Mouse (Mus musculus): Measurements from ENCODE around the gene B4galt1. TPM values are rescaled to one million over a fixed set of nuclear protein-coding genes. Genes with fewer than 3 reads are reported as not detected.
A peak's percentile ranks its signal among the peaks of the same experiment; 100 is the strongest.

Gene B4galt1
- polyA plus RNA-seq, 2 experiments: 14.3 to 30.3 TPM

DNA sequence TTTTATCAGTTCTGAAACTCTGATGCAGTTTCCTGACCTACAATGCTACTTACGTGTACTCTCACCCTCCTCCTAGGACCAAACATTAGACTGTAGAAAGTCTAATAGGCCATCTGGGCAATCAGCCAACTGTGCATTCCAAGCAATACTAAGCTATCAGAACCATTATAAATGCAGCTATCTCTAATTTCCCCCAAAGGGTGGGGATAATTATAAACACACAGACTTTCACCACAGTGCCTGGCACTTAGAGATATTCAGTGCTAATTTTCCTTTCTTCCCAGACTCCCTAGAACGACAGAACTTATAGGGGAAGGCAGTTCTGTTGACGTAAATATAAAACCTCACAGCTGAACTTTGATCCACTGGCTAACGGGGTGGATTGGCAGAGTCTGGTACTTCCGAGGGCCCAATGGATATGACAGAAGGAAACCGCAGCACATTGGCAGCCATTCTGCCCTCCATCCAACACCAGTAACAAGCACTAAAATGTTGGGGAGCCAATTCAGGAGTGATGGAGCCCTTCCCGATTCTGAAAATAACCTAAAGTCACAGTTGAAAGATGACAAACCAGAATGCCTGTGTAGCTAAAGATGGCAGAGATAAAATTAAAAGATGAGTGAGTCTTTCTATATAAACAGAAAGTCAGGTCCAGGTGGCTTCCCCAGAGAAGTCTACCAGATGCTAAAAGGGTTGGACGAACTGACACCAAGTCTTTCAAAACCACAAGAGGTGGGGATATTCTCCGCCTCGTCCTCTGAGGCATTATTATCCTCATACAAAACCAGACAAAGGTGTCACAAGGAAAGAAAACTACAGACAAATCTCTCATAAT lies 16.1 kb downstream of the B4galt1 start:
- Histone ChIP-seq H3K27me3 (ENCODE audit: control insufficient read depth, insufficient read depth, low read length) (no peaks in the 10 kb centered on the region), H3K4me1 (replicated peaks; ENCODE audit: control insufficient read depth in 2 of 2, insufficient read depth in 2 of 2, low read length in 1 of 2) (peaks cover 27 to 35% of the 10 kb centered on the region in 2 experiments), H3K9me3 (ENCODE audit: control insufficient read depth, low read length) (no peaks in the 10 kb centered on the region), H3K27ac (peak overlapping the region; percentile 12; the same call in 1 of the 2 replicates), H3K9ac (replicated peaks) (no peak overlapping the region), H3K4me3 (ENCODE audit: insufficient read depth in 1 of 2, low read depth in 2 of 2, low read length in 2 of 2) (no peak overlapping the region), H3K36me3 (replicated peaks; ENCODE audit: control insufficient read depth, insufficient read depth, low read depth) (peaks cover 2% of the 10 kb centered on the region; the same call in 1 of the 2 replicates), H3K4me2 (ENCODE audit: low read depth) (peak overlapping the region; percentile 5)
- TF ChIP-seq CTCF (IDR thresholded peaks at IDR 0.05; ENCODE audit: low read depth): no peak
- DNase-seq (ENCODE audit: low read depth in 3 of 3, low spot score in 3 of 3) (no peak), ATAC-seq (ENCODE audit: insufficient read depth) (peak; percentile 42; the same call in 1 of the 2 replicates)
- WGBS (ENCODE audit: insufficient replicate concordance): 40% methylated on average over 10 of the region's 10 CpGs

DNA sequence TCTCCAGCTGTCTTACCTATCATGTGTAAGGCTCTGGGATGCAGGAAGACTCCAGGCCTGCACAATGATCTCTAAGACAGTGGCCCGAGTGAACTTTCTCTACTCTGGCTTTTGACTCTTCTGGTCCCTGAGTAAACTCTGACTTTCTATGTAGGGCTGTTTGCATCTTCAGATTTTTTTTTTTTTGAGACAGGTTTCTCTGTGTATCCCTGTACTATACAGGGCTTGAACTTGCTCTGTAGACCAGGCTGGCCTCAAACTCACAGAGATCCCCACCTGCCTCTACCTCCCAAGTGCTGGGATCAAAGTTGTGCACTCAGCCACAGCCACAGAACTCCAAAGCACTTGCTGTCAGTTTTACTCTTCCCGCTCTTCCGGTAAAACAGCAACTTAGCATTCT lies 16.8 kb downstream of the B4galt1 start:
- no peak overlapping the region for H3K4me2 ChIP-seq (ENCODE audit: low read depth)
- H3K4me3 ChIP-seq (ENCODE audit: insufficient read depth in 1 of 2, low read depth in 2 of 2, low read length in 2 of 2): no peak overlapping the region
- no peak overlapping the region for H3K27ac ChIP-seq
- DNase-seq (ENCODE audit: low read depth in 3 of 3, low spot score in 3 of 3) (no peak), ATAC-seq (ENCODE audit: insufficient read depth) (no peak)
- peaks cover 2% of the 10 kb centered on the region; the same call in 1 of the 2 replicates for H3K36me3 ChIP-seq (replicated peaks; ENCODE audit: control insufficient read depth, insufficient read depth, low read depth)
- TF ChIP-seq CTCF (IDR thresholded peaks at IDR 0.05; ENCODE audit: low read depth): no peak
- no peak for TF ChIP-seq EP300 (IDR thresholded peaks at IDR 0.05; ENCODE audit: low read depth)
- H3K9ac ChIP-seq (replicated peaks): no peak overlapping the region
- H3K27me3 ChIP-seq (ENCODE audit: control insufficient read depth, insufficient read depth, low read length): no peaks in the 10 kb centered on the region
- no peaks in the 10 kb centered on the region for H3K9me3 ChIP-seq (ENCODE audit: control insufficient read depth, low read length)
- peaks cover 27 to 32% of the 10 kb centered on the region in 2 experiments for H3K4me1 ChIP-seq (replicated peaks; ENCODE audit: control insufficient read depth in 2 of 2, insufficient read depth in 2 of 2, low read length in 1 of 2)
- WGBS (ENCODE audit: insufficient replicate concordance): 80% methylated on average over 3 of the region's 3 CpGs

- 75% methylated on average over 5 of the region's 5 CpGs for WGBS (ENCODE audit: insufficient replicate concordance)
Observed at GRCm38 (mm10) chr4:40834872-40835271, 18.9 kb downstream of the B4galt1 start.

DNA sequence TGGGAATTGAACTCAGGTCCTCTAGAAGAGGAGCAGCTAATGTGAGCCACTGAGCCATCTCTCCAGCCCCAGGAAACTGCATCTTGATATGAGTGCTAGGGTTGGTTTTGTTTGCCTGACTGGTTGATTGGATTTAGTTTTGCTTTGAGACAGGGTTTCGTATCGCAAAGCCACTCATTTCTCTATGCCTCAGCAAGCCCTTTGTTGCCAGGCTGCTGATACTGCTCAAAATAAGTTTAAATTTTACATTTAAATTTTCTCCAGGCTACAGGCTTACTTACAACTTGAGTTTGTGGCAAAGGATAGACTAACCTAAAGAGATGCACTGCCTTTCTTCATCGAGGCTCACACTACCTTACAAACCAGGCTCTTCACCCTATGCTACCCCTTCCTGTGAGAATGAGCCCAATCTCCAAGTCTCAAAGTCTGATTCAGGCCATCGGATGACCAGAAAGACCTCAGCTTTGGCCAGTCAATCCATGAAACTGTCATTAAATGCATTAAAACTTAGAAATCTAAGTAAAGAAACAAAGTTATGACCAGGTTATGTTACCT lies 19.5 kb downstream of the B4galt1 start:
- H3K4me1 ChIP-seq (replicated peaks; ENCODE audit: control insufficient read depth in 2 of 2, insufficient read depth in 2 of 2, low read length in 1 of 2): peaks cover 13 to 25% of the 10 kb centered on the region in 2 experiments

More at GRCm38 (mm10) chr4:40834872-40835271, 18.9 kb downstream of the B4galt1 start:
- DNase-seq (ENCODE audit: low read depth in 3 of 3, low spot score in 3 of 3) (no peak), ATAC-seq (ENCODE audit: insufficient read depth) (no peak)
- Histone ChIP-seq H3K9ac (replicated peaks) (no peak overlapping the region), H3K4me3 (ENCODE audit: insufficient read depth in 1 of 2, low read depth in 2 of 2, low read length in 2 of 2) (no peak overlapping the region), H3K4me2 (ENCODE audit: low read depth) (no peak overlapping the region), H3K27ac (no peak overlapping the region), H3K9me3 (ENCODE audit: control insufficient read depth, low read length) (no peaks in the 10 kb centered on the region), H3K4me1 (replicated peaks; ENCODE audit: control insufficient read depth in 2 of 2, insufficient read depth in 2 of 2, low read length in 1 of 2) (peaks cover 18 to 30% of the 10 kb centered on the region in 2 experiments), H3K36me3 (replicated peaks; ENCODE audit: control insufficient read depth, insufficient read depth, low read depth) (no peaks in the 10 kb centered on the region), H3K27me3 (ENCODE audit: control insufficient read depth, insufficient read depth, low read length) (no peaks in the 10 kb centered on the region)
- no peak for TF ChIP-seq CTCF (IDR thresholded peaks at IDR 0.05; ENCODE audit: low read depth)
- TF ChIP-seq EP300 (IDR thresholded peaks at IDR 0.05; ENCODE audit: low read depth): no peak

More for the DNA sequence above, 19.5 kb downstream of the B4galt1 start:
- Histone ChIP-seq H3K9me3 (ENCODE audit: control insufficient read depth, low read length) (no peaks in the 10 kb centered on the region), H3K36me3 (replicated peaks; ENCODE audit: control insufficient read depth, insufficient read depth, low read depth) (no peaks in the 10 kb centered on the region), H3K27me3 (ENCODE audit: control insufficient read depth, insufficient read depth, low read length) (no peaks in the 10 kb centered on the region), H3K27ac (no peak overlapping the region), H3K4me3 (ENCODE audit: insufficient read depth in 1 of 2, low read depth in 2 of 2, low read length in 2 of 2) (no peak overlapping the region), H3K9ac (replicated peaks) (no peak overlapping the region), H3K4me2 (ENCODE audit: low read depth) (no peak overlapping the region)
- TF ChIP-seq CTCF (IDR thresholded peaks at IDR 0.05; ENCODE audit: low read depth): no peak
- TF ChIP-seq EP300 (IDR thresholded peaks at IDR 0.05; ENCODE audit: low read depth): no peak
- ATAC-seq (ENCODE audit: insufficient read depth): no peak
- 83% methylated on average over 4 of the region's 4 CpGs for WGBS (ENCODE audit: insufficient replicate concordance)
- DNase-seq (ENCODE audit: low read depth in 3 of 3, low spot score in 3 of 3): no peak
